Mouse (Mus musculus) monocyte, adult 5-6 weeks (primary cell): ENCODE measurements around the gene Cited1. TPM values are rescaled to one million over a fixed set of nuclear protein-coding genes. Genes with fewer than 3 reads are reported as not detected.
"Not testable (repeated sequence)": the region's sequence is repeated elsewhere in the genome, so short reads cannot be mapped to it uniquely, and the experiment has no call there.

ENCODE experiments used
- ATAC-seq: fragments of 153-309, 156-312 bp; replicated peaks from 2 replicates; pipeline ENCODE4 v1.8.0; 2017; ENCODE audit warnings: mild to moderate bottlenecking; ENCODE audit not compliant: low TSS enrichment, insufficient number of reproducible peaks, severe bottlenecking, poor library complexity, low FRiP score
- total RNA-seq: library from RNA; stranded (forward); fragments of 200-1000, 200-491, 200-594 nt; gene quantifications from 3 replicates; pipeline ENCODE4 v1.2.3, GENCODE M21; 2017

Cited1 gene
- total RNA-seq: not detected in 3 replicates

- ATAC-seq: 0 out of 2 replicates have a peak, but pooled peaks have one; percentile 17
These were observed at the start of gene Cited1 for GRCm38 (mm10) chrX:102251937-102252860. Cited1 (minus strand) TSS chrX:102252181.

GRCm38 (mm10) chrX:102284889-102285288 lies 32.9 kb upstream of the Cited1 start:
- ATAC-seq: no peak

GRCm38 (mm10) chrX:102262620-102263345 lies 10.8 kb upstream of the Cited1 start:
- ATAC-seq: no peak

- no peak for ATAC-seq
These were observed 7.8 kb upstream of the Cited1 start for GRCm38 (mm10) chrX:102259772-102260171.

GRCm38 (mm10) chrX:102253892-102254291 lies 1.9 kb upstream of the Cited1 start:
- no peak for ATAC-seq

GRCm38 (mm10) chrX:102251221-102251936 lies 602 bp downstream of the Cited1 start:
- no peak for ATAC-seq

- no peak for ATAC-seq
These were observed 1.1 kb downstream of the Cited1 start for GRCm38 (mm10) chrX:102250891-102251170.

GRCm38 (mm10) chrX:102250150-102250890 lies 1.7 kb downstream of the Cited1 start:
- no peak for ATAC-seq

- no peak for ATAC-seq
These were observed 7.6 kb downstream of the Cited1 start for GRCm38 (mm10) chrX:102244334-102244733.

GRCm38 (mm10) chrX:102219126-102219525 lies 32.9 kb downstream of the Cited1 start:
- no peak for ATAC-seq

- not testable (repeated sequence) for ATAC-seq
These were observed 36.6 kb downstream of the Cited1 start for GRCm38 (mm10) chrX:102215356-102215755.

Other genes with a start within 250 kb of the Cited1 start
- gene Rtl5, start 180.9 kb downstream of the Cited1 start, total RNA-seq: 1.6 to 3.7 TPM (median 2.1 TPM) in 3 replicates
- gene Pin4, start 132.7 kb downstream of the Cited1 start, total RNA-seq: 130 to 161 TPM (median 131 TPM) in 3 replicates
- gene Ercc6l, start 95.1 kb downstream of the Cited1 start, total RNA-seq: 2.2 to 3.6 TPM (median 2.6 TPM) in 3 replicates
- gene Rps4x, start 62.8 kb downstream of the Cited1 start, total RNA-seq: 1,370 to 1,980 TPM (median 1,963 TPM) in 3 replicates